Mouse (Mus musculus) kidney, embryonic 14.5 days (tissue): ENCODE results near the gene Tmsb10. TPM values are rescaled to one million over a fixed set of nuclear protein-coding genes. Genes with fewer than 3 reads are reported as not detected.

ENCODE experiments used
- ATAC-seq: fragments of 200-750 bp; cut with Nextera tagmentation; 2 replicates; pipeline ENCODE4 v1.8.0; 2017; ENCODE audit warnings: moderate number of reproducible peaks, mild to moderate bottlenecking, moderate TSS enrichment, moderate library complexity; ENCODE audit not compliant: low FRiP score, low TSS enrichment
- H3K27ac ChIP-seq: fragments of 300-500 bp; sonication (generic); 2 replicates; pipeline ENCODE4 v1.5.1; 2014; ENCODE audit warnings: low read depth, mild to moderate bottlenecking, low read length, moderate library complexity, mixed read lengths
- H3K27me3 ChIP-seq: fragments of 300-500 bp; sonication (generic); 2 replicates; pipeline ENCODE4 v1.6.1; 2014; ENCODE audit warnings: mild to moderate bottlenecking, low read length; ENCODE audit not compliant: control insufficient read depth, insufficient read depth
- H3K36me3 ChIP-seq: fragments of 300-500 bp; sonication (generic); 2 replicates; pipeline ENCODE4 v1.6.1; 2014; ENCODE audit warnings: low read length, mixed read lengths; ENCODE audit not compliant: control insufficient read depth, insufficient read depth
- H3K4me1 ChIP-seq: fragments of 300-500 bp; sonication (generic); 2 replicates; pipeline ENCODE4 v1.6.1; 2014; ENCODE audit warnings: low read length, mixed read lengths; ENCODE audit not compliant: control insufficient read depth, insufficient read depth
- H3K4me2 ChIP-seq: fragments of 300-500 bp; sonication (generic); replicated peaks from 2 replicates; pipeline ENCODE4 v1.6.1; 2014; ENCODE audit warnings: low read depth, mild to moderate bottlenecking, low read length
- H3K4me3 ChIP-seq: fragments of 300-500 bp; sonication (generic); 2 replicates; pipeline ENCODE4 v1.5.1; 2014; ENCODE audit warnings: mild to moderate bottlenecking, low read length
- H3K9ac ChIP-seq: fragments of 300-500 bp; sonication (generic); 2 replicates; pipeline ENCODE4 v1.6.1; 2014; ENCODE audit warnings: low read depth, mild to moderate bottlenecking, low read length, moderate library complexity
- H3K9me3 ChIP-seq: fragments of 300-500 bp; sonication (generic); 2 replicates; pipeline ENCODE4 v1.6.1; 2016; ENCODE audit warnings: low read length; ENCODE audit not compliant: control insufficient read depth
- WGBS: fragments of 180-500 bp; shearing (Covaris S2); extraction: QIAGEN DNeasy Blood & Tissue Kit; methylation state at CpG from one replicate; pipeline ENCODE4 v1.1.7; 2014; 5-methylcytosine and 5-hydroxymethylcytosine counted together
- polyA plus RNA-seq: library from polyadenylated mRNA; unstranded; fragments of >200 nt; fragmentation: Nextera tagmentation; extraction: Ambion mirVana; gene quantifications from 2 replicates; pipeline ENCODE4 v1.2.1, GENCODE M21; 2014

Tmsb10 gene
- polyA plus RNA-seq, 1 experiment from 2014 or later: 2,275 TPM

- WGBS: 15% methylated on average over 9 of the region's 9 CpGs
- no peak overlapping the region for H3K4me3 ChIP-seq
- no peaks in the 10 kb centered on the region for H3K9me3 ChIP-seq
- H3K4me1 ChIP-seq: peaks cover 3% of the 10 kb centered on the region
- H3K4me2 ChIP-seq: no peak overlapping the region
- no peak overlapping the region for H3K9ac ChIP-seq
- peak overlapping the region; percentile 53; the same call in 1 of the 2 replicates for H3K27ac ChIP-seq
- H3K27me3 ChIP-seq: no peaks in the 10 kb centered on the region
- no peaks in the 10 kb centered on the region for H3K36me3 ChIP-seq
- ATAC-seq: peak; percentile 95
Observed at GRCm38 (mm10) chr6:72926755-72927482, 31.6 kb downstream of the Tmsb10 start.

- no peaks in the 10 kb centered on the region for H3K9me3 ChIP-seq
- H3K27ac ChIP-seq: no peak overlapping the region; the same call in 1 of the 2 replicates
- no peak for ATAC-seq
- no peaks in the 10 kb centered on the region for H3K36me3 ChIP-seq
- no peak overlapping the region for H3K9ac ChIP-seq
- peaks cover 3% of the 10 kb centered on the region for H3K4me1 ChIP-seq
- no peaks in the 10 kb centered on the region for H3K27me3 ChIP-seq
- H3K4me3 ChIP-seq: no peak overlapping the region
- no peak overlapping the region for H3K4me2 ChIP-seq
- WGBS: 73% methylated on average over 4 of the region's 4 CpGs
Observed at GRCm38 (mm10) chr6:72926031-72926430, 32.5 kb downstream of the Tmsb10 start.

GRCm38 (mm10) chr6:72923381-72923780, 35.2 kb downstream of the Tmsb10 start:
- no peak overlapping the region for H3K9ac ChIP-seq
- 88% methylated on average over 8 of the region's 8 CpGs for WGBS
- peaks cover 3% of the 10 kb centered on the region for H3K4me1 ChIP-seq
- no peak overlapping the region for H3K4me3 ChIP-seq
- ATAC-seq: no peak
- H3K9me3 ChIP-seq: no peaks in the 10 kb centered on the region
- H3K4me2 ChIP-seq: no peak overlapping the region
- H3K36me3 ChIP-seq: no peaks in the 10 kb centered on the region
- no peak overlapping the region for H3K27ac ChIP-seq
- H3K27me3 ChIP-seq: no peaks in the 10 kb centered on the region

- no peaks in the 10 kb centered on the region for H3K9me3 ChIP-seq
- H3K4me1 ChIP-seq: no peaks in the 10 kb centered on the region
- no peak overlapping the region for H3K27ac ChIP-seq
- no peak overlapping the region for H3K9ac ChIP-seq
- H3K27me3 ChIP-seq: no peaks in the 10 kb centered on the region
- 92% methylated on average over 3 of the region's 3 CpGs for WGBS
- H3K4me2 ChIP-seq: no peak overlapping the region
- H3K4me3 ChIP-seq: no peak overlapping the region
- no peaks in the 10 kb centered on the region for H3K36me3 ChIP-seq
- no peak for ATAC-seq
Observed at GRCm38 (mm10) chr6:72921081-72921480, 37.5 kb downstream of the Tmsb10 start.

DNA sequence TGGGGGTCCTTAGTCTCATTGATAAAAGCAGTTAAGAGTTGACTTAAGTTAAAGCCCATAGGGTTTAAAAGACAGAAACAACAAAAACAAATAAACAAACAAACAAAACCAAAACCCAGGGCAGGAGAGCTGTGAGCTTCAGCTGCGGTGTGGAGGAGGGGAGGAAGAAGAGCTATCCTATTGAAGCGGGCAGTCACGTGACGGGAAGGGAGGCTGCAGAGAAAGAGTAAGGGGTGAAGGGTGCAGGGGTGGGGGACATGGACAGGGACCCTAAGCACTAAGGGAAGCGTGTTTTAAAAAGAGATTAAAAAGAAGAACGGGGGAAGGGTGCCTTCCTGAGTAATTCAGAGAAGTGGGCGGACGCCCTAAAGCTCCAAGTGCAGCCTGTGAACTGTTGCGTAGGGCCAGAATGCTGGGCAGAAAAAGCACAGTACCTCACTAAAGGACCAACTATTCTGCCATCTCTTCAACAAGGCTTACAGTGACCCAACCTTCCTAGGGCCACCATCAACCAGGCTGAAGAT, 40.0 kb downstream of the Tmsb10 start:
- H3K27ac ChIP-seq: no peak overlapping the region
- H3K9ac ChIP-seq: no peak overlapping the region
- no peaks in the 10 kb centered on the region for H3K36me3 ChIP-seq
- H3K27me3 ChIP-seq: no peaks in the 10 kb centered on the region
- ATAC-seq: no peak
- no peak overlapping the region for H3K4me2 ChIP-seq
- 72% methylated on average over 9 of the region's 9 CpGs for WGBS
- H3K4me3 ChIP-seq: no peak overlapping the region
- no peaks in the 10 kb centered on the region for H3K9me3 ChIP-seq
- no peaks in the 10 kb centered on the region for H3K4me1 ChIP-seq

DNA sequence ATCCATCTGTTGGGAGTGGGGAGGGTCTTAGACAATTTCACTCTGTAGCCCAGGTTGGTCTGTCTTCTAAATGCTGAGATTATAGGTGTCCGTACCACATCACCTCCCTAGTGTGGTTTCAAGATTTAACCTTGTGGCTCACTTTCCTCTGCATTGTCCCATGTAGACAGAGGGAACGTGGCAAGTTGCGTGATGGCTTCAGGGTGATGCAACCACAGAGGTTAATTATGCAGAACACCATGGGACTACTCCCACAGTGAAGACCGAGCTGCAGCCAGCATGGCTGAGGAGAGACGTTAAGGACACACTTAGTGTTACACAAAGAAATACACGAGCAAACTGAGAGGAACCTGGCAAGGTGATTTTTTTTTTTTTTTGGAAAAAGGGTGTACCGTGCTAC, 42.2 kb downstream of the Tmsb10 start:
- Histone ChIP-seq H3K9me3 (no peaks in the 10 kb centered on the region; the same call in 1 of the 2 replicates), H3K9ac (no peak overlapping the region), H3K4me3 (no peak overlapping the region), H3K4me2 (no peak overlapping the region), H3K36me3 (no peaks in the 10 kb centered on the region), H3K27ac (no peak overlapping the region), H3K27me3 (no peaks in the 10 kb centered on the region), H3K4me1 (no peaks in the 10 kb centered on the region)
- ATAC-seq: no peak
- WGBS: 61% methylated on average over 7 of the region's 7 CpGs

GRCm38 (mm10) chr6:72914087-72914749, 44.3 kb downstream of the Tmsb10 start:
- H3K9me3 ChIP-seq: no peaks in the 10 kb centered on the region; the same call in 1 of the 2 replicates
- no peak overlapping the region for H3K4me2 ChIP-seq
- no peak overlapping the region for H3K9ac ChIP-seq
- H3K4me3 ChIP-seq: no peak overlapping the region
- WGBS: 86% methylated on average over 6 of the region's 6 CpGs
- no peaks in the 10 kb centered on the region for H3K27me3 ChIP-seq
- no peaks in the 10 kb centered on the region for H3K36me3 ChIP-seq
- no peaks in the 10 kb centered on the region for H3K4me1 ChIP-seq
- no peak overlapping the region for H3K27ac ChIP-seq
- ATAC-seq: no peak

- 63% methylated on average over 4 of the region's 4 CpGs for WGBS
- Histone ChIP-seq H3K36me3 (no peaks in the 10 kb centered on the region), H3K4me3 (no peak overlapping the region), H3K9me3 (no peaks in the 10 kb centered on the region; the same call in 1 of the 2 replicates), H3K27me3 (no peaks in the 10 kb centered on the region), H3K4me1 (no peaks in the 10 kb centered on the region), H3K9ac (no peak overlapping the region), H3K27ac (no peak overlapping the region), H3K4me2 (no peak overlapping the region)
- ATAC-seq: no peak
Observed at GRCm38 (mm10) chr6:72911261-72911660, 47.3 kb downstream of the Tmsb10 start.
